Mouse (Mus musculus) erythroblast, embryonic 14.5 days (primary cell): Measurements from ENCODE around the gene Cer1. TPM values are rescaled to one million over a fixed set of nuclear protein-coding genes. Genes with fewer than 3 reads are reported as not detected.

Experiments
- H3K27me3 ChIP-seq: 2 replicates; pipeline ENCODE4 v1.6.1; 2012; ENCODE audit warnings: inconsistent platforms; ENCODE audit not compliant: control insufficient read depth
- H3K36me3 ChIP-seq: 2 replicates; pipeline ENCODE4 v1.6.1; 2012; ENCODE audit warnings: mild to moderate bottlenecking, inconsistent platforms; ENCODE audit not compliant: control insufficient read depth
- H3K4me1 ChIP-seq: 2 replicates; pipeline ENCODE4 v1.6.1; 2012; ENCODE audit warnings: inconsistent platforms; ENCODE audit not compliant: control insufficient read depth
- H3K4me3 ChIP-seq: replicated peaks from 2 replicates; pipeline ENCODE3; 2012; ENCODE audit warnings: moderate library complexity, mild to moderate bottlenecking, inconsistent platforms
- H3K9me3 ChIP-seq: 2 replicates; pipeline ENCODE4 v1.6.1; 2012; ENCODE audit warnings: low read length, inconsistent platforms, mixed read lengths; ENCODE audit not compliant: control insufficient read depth
- GATA1 ChIP-seq: IDR thresholded peaks from 2 replicates; pipeline ENCODE4 v1.6.1; 2012; ENCODE audit warnings: low read length, inconsistent platforms, mixed read lengths
- TAL1 ChIP-seq: IDR thresholded peaks from 3 replicates; pipeline ENCODE4 v1.6.1; 2012; ENCODE audit warnings: low read length, inconsistent platforms, mixed read lengths
- polyA plus RNA-seq: library from polyadenylated mRNA; stranded (reverse); fragments of >175 nt; gene quantifications from 2 replicates; pipeline ENCODE4 v1.2.3, GENCODE M21; 2012

The Cer1 gene
- polyA plus RNA-seq, 1 experiment, result not detected

GRCm38 (mm10) chr4:82864974-82865699, 19.8 kb downstream of the Cer1 start:
- Histone ChIP-seq H3K4me3 (no peak overlapping the region), H3K27me3 (no peaks in the 10 kb centered on the region), H3K9me3 (no peaks in the 10 kb centered on the region), H3K4me1 (no peaks in the 10 kb centered on the region), H3K36me3 (no peaks in the 10 kb centered on the region)
- TF ChIP-seq GATA1, result no peak
- TF ChIP-seq TAL1, result no peak

DNA sequence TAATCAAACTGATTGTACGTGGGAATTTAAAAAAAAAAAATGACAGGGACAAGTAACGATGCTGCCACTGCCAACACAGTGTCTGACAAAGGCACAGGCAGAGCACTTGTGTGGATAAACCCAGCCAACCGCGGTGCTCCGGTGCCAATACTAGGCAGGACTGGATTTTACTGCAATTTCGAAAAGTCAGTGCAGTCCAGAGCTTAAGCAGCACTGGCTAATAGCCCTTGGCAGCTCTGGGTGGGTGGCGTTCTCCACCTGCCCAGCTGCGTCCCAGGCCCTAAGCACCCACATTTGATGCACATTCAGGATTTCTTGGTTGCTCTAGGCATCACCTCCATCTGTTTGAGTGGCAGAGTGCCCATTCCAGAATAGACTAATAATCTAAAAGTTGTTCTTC, 21.6 kb downstream of the Cer1 start:
- peaks cover 10% of the 10 kb centered on the region for H3K27me3 ChIP-seq
- peaks cover 14% of the 10 kb centered on the region for H3K4me1 ChIP-seq
- TF ChIP-seq GATA1 (no peak), TAL1 (no peak)
- no peak overlapping the region for H3K4me3 ChIP-seq
- H3K36me3 ChIP-seq, result no peaks in the 10 kb centered on the region
- no peaks in the 10 kb centered on the region for H3K9me3 ChIP-seq

DNA sequence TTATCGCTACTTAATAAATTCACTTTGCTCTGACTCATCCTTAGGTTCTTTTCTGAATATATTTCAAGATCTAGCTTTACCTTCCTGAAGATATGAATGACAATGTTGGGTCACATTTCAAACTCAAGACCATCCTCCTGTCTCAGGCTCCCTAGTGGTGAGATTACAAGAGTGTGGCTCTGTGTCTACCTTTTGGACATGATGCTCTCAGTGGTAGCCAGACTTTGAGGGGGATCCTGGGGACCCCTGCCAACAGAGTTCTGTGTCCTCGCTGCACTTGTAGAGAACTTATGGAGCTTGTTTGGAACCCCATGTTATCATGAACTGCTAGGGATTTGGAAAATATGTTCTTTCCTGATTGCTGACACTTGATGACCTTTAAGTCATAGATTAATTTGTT, 23.5 kb downstream of the Cer1 start:
- peaks cover 10% of the 10 kb centered on the region for H3K27me3 ChIP-seq
- no peaks in the 10 kb centered on the region for H3K9me3 ChIP-seq
- no peak overlapping the region for H3K4me3 ChIP-seq
- H3K4me1 ChIP-seq, result peaks cover 14% of the 10 kb centered on the region
- TF ChIP-seq TAL1 (no peak), GATA1 (no peak)
- no peaks in the 10 kb centered on the region for H3K36me3 ChIP-seq

DNA sequence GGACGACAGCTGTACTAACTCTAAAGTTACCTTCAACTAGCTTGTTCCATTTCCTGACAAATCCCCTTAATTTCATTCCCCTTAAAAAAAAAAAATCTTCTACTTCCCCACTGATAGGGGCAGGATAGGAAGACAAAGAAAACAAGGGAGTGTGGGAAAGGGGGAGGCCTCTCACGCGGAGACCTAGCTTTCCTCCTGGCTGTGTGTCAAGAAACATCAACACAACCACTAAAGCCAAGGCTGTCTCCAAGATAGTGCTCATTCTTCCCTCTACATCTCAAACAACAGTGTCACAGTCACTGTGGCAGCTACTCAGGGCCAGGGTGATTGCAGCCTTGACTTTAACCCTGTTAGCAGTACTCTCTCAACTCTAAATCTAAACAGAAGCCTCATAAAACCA, 24.4 kb downstream of the Cer1 start:
- H3K36me3 ChIP-seq, result no peaks in the 10 kb centered on the region
- TF ChIP-seq GATA1 (no peak), TAL1 (no peak)
- H3K9me3 ChIP-seq, result no peaks in the 10 kb centered on the region
- peaks cover 14% of the 10 kb centered on the region for H3K4me1 ChIP-seq
- H3K27me3 ChIP-seq, result peaks cover 10% of the 10 kb centered on the region
- H3K4me3 ChIP-seq, result no peak overlapping the region

GRCm38 (mm10) chr4:82859131-82860125, 25.5 kb downstream of the Cer1 start, which contains the start of gene Zdhhc21:
TSS of gene Zdhhc21 (minus strand) at chr4:82859958.
- no peaks in the 10 kb centered on the region for H3K36me3 ChIP-seq
- peak within 1 kb of the TSS; percentile 67 for H3K4me3 ChIP-seq
- TF ChIP-seq GATA1 (no peak), TAL1 (no peak)
- peaks cover 10% of the 10 kb centered on the region for H3K27me3 ChIP-seq
- peaks cover 14% of the 10 kb centered on the region for H3K4me1 ChIP-seq
- no peaks in the 10 kb centered on the region for H3K9me3 ChIP-seq

GRCm38 (mm10) chr4:82858431-82859010, 26.4 kb downstream of the Cer1 start:
- peaks cover 10% of the 10 kb centered on the region for H3K27me3 ChIP-seq
- H3K36me3 ChIP-seq, result no peaks in the 10 kb centered on the region
- H3K4me3 ChIP-seq, result peak overlapping the region; percentile 67
- H3K4me1 ChIP-seq, result peaks cover 14% of the 10 kb centered on the region
- H3K9me3 ChIP-seq, result no peaks in the 10 kb centered on the region
- TF ChIP-seq TAL1 (no peak), GATA1 (no peak)

- H3K4me3 ChIP-seq, result no peak overlapping the region
- TF ChIP-seq TAL1, result no peak
- TF ChIP-seq GATA1, result no peak
- H3K9me3 ChIP-seq, result no peaks in the 10 kb centered on the region
- no peaks in the 10 kb centered on the region for H3K36me3 ChIP-seq
- H3K27me3 ChIP-seq, result peaks cover 10% of the 10 kb centered on the region
- peaks cover 14% of the 10 kb centered on the region for H3K4me1 ChIP-seq
Measured at GRCm38 (mm10) chr4:82856986-82857385, 28.0 kb downstream of the Cer1 start.

DNA sequence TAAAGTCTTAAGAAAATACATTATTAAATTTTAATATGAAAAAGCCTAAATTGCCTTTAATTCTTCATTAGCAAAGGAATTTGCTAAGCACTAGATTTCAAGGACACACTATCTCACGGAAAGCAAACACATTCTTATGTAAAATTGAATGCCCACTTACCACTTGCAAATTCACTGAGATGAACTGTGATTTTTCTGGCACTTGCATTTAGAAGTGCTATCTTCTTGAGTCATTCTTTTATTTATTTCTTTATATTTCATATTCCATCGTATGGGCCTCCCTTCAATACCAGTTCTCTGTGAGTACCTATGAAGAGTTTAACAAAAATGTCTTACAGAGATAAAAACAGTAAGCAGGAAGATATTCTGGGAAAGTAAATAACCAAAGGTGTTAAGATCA, 31.1 kb downstream of the Cer1 start:
- Histone ChIP-seq H3K27me3 (no peaks in the 10 kb centered on the region), H3K36me3 (no peaks in the 10 kb centered on the region), H3K4me3 (no peak overlapping the region), H3K4me1 (peaks cover 7% of the 10 kb centered on the region), H3K9me3 (no peaks in the 10 kb centered on the region)
- TF ChIP-seq GATA1 (no peak), TAL1 (no peak)
